11 mouse cellular contexts compared by ENCODE assay signal in genomic region chr2:93911942-93912341, GRCm38 (mm10). TPM values are rescaled to one million over a fixed set of nuclear protein-coding genes. Genes with fewer than 3 reads are reported as not detected.
DNase-seq lines count a peak whose midpoint lies in the region; ATAC-seq and TF ChIP-seq lines count a peak whose summit lies in the region.
"Had no signal": no experiment of that assay in that cellular context is flagged by ENCODE, and none has a peak within 500 bp of the region (broad histone marks: within the 10 kb centered on the region; RNA-seq: fewer than 3 reads in every experiment).

No protein-coding gene starts in this region.

- H3K4me2 ChIP-seq in forebrain, postnatal 0 days (ENCODE audit: low read depth), result no peak overlapping the region
- no peak overlapping the region for H3K4me2 ChIP-seq in forebrain, embryonic 12.5 days
- H3K4me2 ChIP-seq in lung, postnatal 0 days (replicated peaks; ENCODE audit: low read depth, low read length), result no peak overlapping the region
- no peak overlapping the region for H3K4me2 ChIP-seq in hindbrain, embryonic 11.5 days (replicated peaks; ENCODE audit: low read depth, low read length)

- ATAC-seq in forebrain, postnatal 0 days, result peak; percentile 52; the same call in 1 of the 2 replicates
- ATAC-seq in forebrain, embryonic 12.5 days (ENCODE audit: low FRiP score), result no peak
- no peak for ATAC-seq in lung, postnatal 0 days
- no peak for ATAC-seq in hindbrain, embryonic 11.5 days (ENCODE audit: low FRiP score)

- H3K9me3 ChIP-seq in forebrain, postnatal 0 days (ENCODE audit: low read length), result no peaks in the 10 kb centered on the region
- no peaks in the 10 kb centered on the region for H3K9me3 ChIP-seq in forebrain, embryonic 12.5 days
- H3K9me3 ChIP-seq in lung, postnatal 0 days (ENCODE audit: low read length), result no peaks in the 10 kb centered on the region
- H3K9me3 ChIP-seq in hindbrain, embryonic 11.5 days (ENCODE audit: control insufficient read depth, low read length), result no peaks in the 10 kb centered on the region

- WGBS in forebrain, postnatal 0 days, result 54% methylated on average over 10 of the region's 10 CpGs
- 91% methylated on average over 10 of the region's 10 CpGs for WGBS in forebrain, embryonic 12.5 days
- 71% methylated on average over 10 of the region's 10 CpGs for WGBS in lung, postnatal 0 days
- WGBS in hindbrain, embryonic 11.5 days, result 87% methylated on average over 10 of the region's 10 CpGs

- no peak overlapping the region for H3K4me3 ChIP-seq in forebrain, postnatal 0 days (ENCODE audit: low read depth, low read length)
- no peak overlapping the region for H3K4me3 ChIP-seq in forebrain, embryonic 12.5 days (replicated peaks)
- H3K4me3 ChIP-seq in lung, postnatal 0 days (ENCODE audit: low read depth, low read length), result no peak overlapping the region
- no peak overlapping the region for H3K4me3 ChIP-seq in hindbrain, embryonic 11.5 days (ENCODE audit: low read depth, low read length)

- H3K27ac ChIP-seq in forebrain, postnatal 0 days (ENCODE audit: low read depth, low read length), result no peak overlapping the region
- H3K27ac ChIP-seq in forebrain, embryonic 12.5 days, result no peak overlapping the region
- H3K27ac ChIP-seq in lung, postnatal 0 days (ENCODE audit: low read length), result no peak overlapping the region
- H3K27ac ChIP-seq in hindbrain, embryonic 11.5 days (ENCODE audit: low read depth, low read length), result no peak overlapping the region

- DNase-seq in forebrain, postnatal 0 days, result peak; percentile 74
- DNase-seq in lung, postnatal 10 days, result peak; percentile 73
- DNase-seq in lung, postnatal 0 days (ENCODE audit: low spot score), result no peak
- DNase-seq in cerebellum, postnatal 10 days, result peak; percentile 88 to 91
- peak; percentile 41 to 46 for DNase-seq in layer of hippocampus, postnatal 36 days
- no peak for DNase-seq in urinary bladder, postnatal 4 days (ENCODE audit: low spot score in 2 of 2)
- no peak for DNase-seq in hindbrain, embryonic 11.5 days (ENCODE audit: low spot score)

- H3K4me1 ChIP-seq in forebrain, postnatal 0 days (ENCODE audit: insufficient read depth), result peaks cover 8% of the 10 kb centered on the region; the same call in 1 of the 2 replicates
- peaks cover 13% of the 10 kb centered on the region for H3K4me1 ChIP-seq in forebrain, embryonic 12.5 days
- H3K4me1 ChIP-seq in lung, postnatal 0 days (ENCODE audit: insufficient read depth, low read depth, low read length), result no peaks in the 10 kb centered on the region
- no peaks in the 10 kb centered on the region for H3K4me1 ChIP-seq in hindbrain, embryonic 11.5 days (replicated peaks; ENCODE audit: control insufficient read depth, insufficient read depth, low read length)

- TF ChIP-seq EP300 in lung, postnatal 0 days (IDR thresholded peaks at IDR 0.05), result no peak

- H3K36me3 ChIP-seq in forebrain, postnatal 0 days (ENCODE audit: insufficient read depth), result no peaks in the 10 kb centered on the region
- no peaks in the 10 kb centered on the region for H3K36me3 ChIP-seq in forebrain, embryonic 12.5 days (replicated peaks)
- no peaks in the 10 kb centered on the region for H3K36me3 ChIP-seq in lung, postnatal 0 days (ENCODE audit: insufficient read depth, low read length)
- H3K36me3 ChIP-seq in hindbrain, embryonic 11.5 days (ENCODE audit: control insufficient read depth, insufficient read depth, low read length), result no peaks in the 10 kb centered on the region

- no peaks in the 10 kb centered on the region for H3K27me3 ChIP-seq in forebrain, postnatal 0 days (ENCODE audit: insufficient read depth, low read length)
- H3K27me3 ChIP-seq in forebrain, embryonic 12.5 days, result peaks cover 5% of the 10 kb centered on the region; the same call in 1 of the 2 replicates
- H3K27me3 ChIP-seq in lung, postnatal 0 days (replicated peaks; ENCODE audit: insufficient read depth, low read length), result no peaks in the 10 kb centered on the region
- no peaks in the 10 kb centered on the region for H3K27me3 ChIP-seq in hindbrain, embryonic 11.5 days (ENCODE audit: control insufficient read depth, insufficient read depth, low read length)

- no peak overlapping the region for H3K9ac ChIP-seq in forebrain, postnatal 0 days
- H3K9ac ChIP-seq in forebrain, embryonic 12.5 days, result no peak overlapping the region
- H3K9ac ChIP-seq in lung, postnatal 0 days (replicated peaks; ENCODE audit: low read depth), result no peak overlapping the region
- H3K9ac ChIP-seq in hindbrain, embryonic 11.5 days (ENCODE audit: low read depth, low read length), result no peak overlapping the region

- TF ChIP-seq CTCF in forebrain, postnatal 0 days (IDR thresholded peaks at IDR 0.05; ENCODE audit: low read depth), result no peak
- no peak for TF ChIP-seq CTCF in lung, postnatal 0 days (IDR thresholded peaks at IDR 0.05)

RNA-seq across cellular contexts. Expression of gene Accsl, which starts 43.0 kb away (rescaled TPM):
- 0.08 and 1.2 TPM in 2 replicates for total RNA-seq in forebrain, postnatal 0 days (2014; rRNA removed)
- 0.22 and 0.38 TPM in 2 replicates for polyA plus RNA-seq in forebrain, postnatal 0 days (2015; fragmentation: Nextera tagmentation; extraction: Ambion mirVana)
- 0.28 and 0.31 TPM in 2 replicates for polyA plus RNA-seq in forebrain, embryonic 12.5 days (2016; fragmentation: Nextera tagmentation; extraction: Ambion mirVana)
- polyA plus RNA-seq in lung, postnatal 0 days (2015; fragmentation: Nextera tagmentation; extraction: Ambion mirVana), result not detected in 2 replicates
- total RNA-seq in layer of hippocampus, postnatal 36 days (2021), result 1 to 10 TPM in 1 of 2 experiments, under 1 TPM in 1; 0.42 to 1.1 TPM
- 0.69 TPM in 1 of 2 replicates, not detected in the other for polyA plus RNA-seq in hindbrain, embryonic 11.5 days (2014; fragmentation: Nextera tagmentation; extraction: Ambion mirVana)
- total RNA-seq: hematopoietic stem cell, adult 5-6 weeks; liver, adult 2 months had no signal
- polyA plus RNA-seq: liver, adult 2 months had no signal

RNA-seq across cellular contexts. Expression of gene Gm13889, which starts 45.1 kb away (rescaled TPM):
- total RNA-seq in forebrain, postnatal 0 days (2014; rRNA removed), result 47.5 and 72.6 TPM in 2 replicates
- polyA plus RNA-seq in forebrain, postnatal 0 days (2015; fragmentation: Nextera tagmentation; extraction: Ambion mirVana), result 29.3 and 34.2 TPM in 2 replicates
- 22.1 and 25.3 TPM in 2 replicates for polyA plus RNA-seq in forebrain, embryonic 12.5 days (2016; fragmentation: Nextera tagmentation; extraction: Ambion mirVana)
- 62.6 and 64.6 TPM in 2 replicates for polyA plus RNA-seq in lung, postnatal 0 days (2015; fragmentation: Nextera tagmentation; extraction: Ambion mirVana)
- total RNA-seq in layer of hippocampus, postnatal 36 days (2021), result 10 to 100 TPM; 52.1 to 59.2 TPM
- polyA plus RNA-seq in hindbrain, embryonic 11.5 days (2014; fragmentation: Nextera tagmentation; extraction: Ambion mirVana), result 3.3 and 5.7 TPM in 2 replicates
- total RNA-seq: CH12.LX; hematopoietic stem cell, adult 5-6 weeks had no signal

Comparison
In these comparisons a context has a peak if more than half of its experiments do, and no peak if none do; other contexts are left out.
1. DNase-seq: peak in forebrain, postnatal 0 days (single experiment), lung, postnatal 10 days (single experiment), cerebellum, postnatal 10 days (2 of 2) and layer of hippocampus, postnatal 36 days (2 of 2); none in lung, postnatal 0 days (single experiment), urinary bladder, postnatal 4 days (0 of 2) and hindbrain, embryonic 11.5 days (single experiment).